Mouse (Mus musculus) bone marrow, adult 2 months (tissue): Measurements from ENCODE around the gene Colgalt1.

Experiments
- CTCF ChIP-seq: fragments of 200-500 bp; IDR thresholded peaks from 2 replicates; pipeline ENCODE4 v1.5.1; 2011; ENCODE audit warnings: low read length, control low read depth; ENCODE audit not compliant: control insufficient read depth, insufficient read depth
- POLR2A ChIP-seq: fragments of 200-500 bp; IDR thresholded peaks from 2 replicates; pipeline ENCODE4 v1.6.1; 2011; ENCODE audit warnings: low read depth, mild to moderate bottlenecking, control low read depth, low read length, borderline replicate concordance; ENCODE audit not compliant: control insufficient read depth

DNA sequence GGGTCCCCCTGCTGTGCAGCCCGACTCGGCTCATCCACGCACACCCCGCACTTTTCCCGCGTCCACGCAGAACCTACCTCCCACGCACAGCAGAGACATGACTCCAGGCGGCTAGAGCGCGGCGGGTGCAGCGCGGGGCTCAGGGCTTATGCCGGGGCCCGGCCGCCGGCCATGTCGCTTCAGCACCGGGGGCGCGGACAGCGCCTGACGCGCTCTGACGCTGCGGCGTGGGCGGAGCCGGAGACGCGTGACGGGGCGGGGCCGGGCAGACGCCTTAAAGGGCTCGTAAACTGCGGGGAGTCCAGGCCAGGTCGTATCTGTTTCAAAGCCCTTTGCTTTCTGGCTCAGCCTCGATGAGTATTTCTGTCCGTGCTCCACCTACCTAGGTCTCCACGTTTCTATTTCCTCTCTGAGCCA is 60.8 kb downstream of the Colgalt1 start, which contains the start of gene Unc13a:
- no peak for TF ChIP-seq CTCF
- no peak for TF ChIP-seq POLR2A
